Mouse (Mus musculus) intestine, embryonic 14.5 days (tissue): Measurements from ENCODE around the gene Mrnip. TPM values are rescaled to one million over a fixed set of nuclear protein-coding genes. Genes with fewer than 3 reads are reported as not detected.

Experiments used
- ATAC-seq: fragments of 200-750 bp; cut with Nextera tagmentation; replicated peaks from 2 replicates; pipeline ENCODE4 v1.8.0; 2017; ENCODE audit warnings: low read depth, moderate number of reproducible peaks, moderate TSS enrichment, moderate library complexity; ENCODE audit not compliant: low FRiP score, low TSS enrichment
- DNase-seq: peaks from one replicate; pipeline ENCODE4 v3.0.0-alpha.2; 2018; ENCODE audit warnings: low spot score
- H3K27ac ChIP-seq: fragments of 300-500 bp; sonication (generic); 2 replicates; pipeline ENCODE4 v1.5.1; 2014; ENCODE audit warnings: low read depth, mild to moderate bottlenecking, control low read depth
- H3K27me3 ChIP-seq: fragments of 300-500 bp; sonication (generic); replicated peaks from 2 replicates; pipeline ENCODE4 v1.6.1; 2014; ENCODE audit warnings: low read length, control low read depth; ENCODE audit not compliant: control insufficient read depth, insufficient read depth
- H3K36me3 ChIP-seq: fragments of 300-500 bp; sonication (generic); 2 replicates; pipeline ENCODE4 v1.6.1; 2014; ENCODE audit warnings: low read length, control low read depth; ENCODE audit not compliant: control insufficient read depth, insufficient read depth
- H3K4me1 ChIP-seq: fragments of 300-500 bp; sonication (generic); replicated peaks from 2 replicates; pipeline ENCODE4 v1.6.1; 2014; ENCODE audit warnings: low read length, control low read depth, mixed read lengths; ENCODE audit not compliant: control insufficient read depth, insufficient read depth
- H3K4me2 ChIP-seq: fragments of 300-500 bp; sonication (generic); 2 replicates; pipeline ENCODE4 v1.6.1; 2014; ENCODE audit warnings: low read length
- H3K4me3 ChIP-seq: fragments of 300-500 bp; sonication (generic); 2 replicates; pipeline ENCODE4 v1.5.1; 2014; ENCODE audit warnings: low read depth, low read length, control low read depth, mixed read lengths
- H3K9ac ChIP-seq: fragments of 300-500 bp; sonication (generic); 2 replicates; pipeline ENCODE4 v1.6.1; 2014; ENCODE audit warnings: mild to moderate bottlenecking, low read length
- H3K9me3 ChIP-seq: fragments of 300-500 bp; sonication (generic); 2 replicates; pipeline ENCODE4 v1.6.1; 2016; ENCODE audit warnings: low read length, control low read depth; ENCODE audit not compliant: control insufficient read depth
- WGBS: fragments of 180-500 bp; shearing (Covaris S2); extraction: QIAGEN DNeasy Blood & Tissue Kit; methylation state at CpG from one replicate; pipeline ENCODE4 v1.1.7; 2014; 5-methylcytosine and 5-hydroxymethylcytosine counted together
- polyA plus RNA-seq: library from polyadenylated mRNA; unstranded; fragments of >200 nt; fragmentation: Nextera tagmentation; extraction: Ambion mirVana; gene quantifications from 2 replicates; pipeline ENCODE4 v1.2.1, GENCODE M21; 2014

Mrnip gene
- polyA plus RNA-seq, 1 experiment from 2014 or later: 15.6 TPM

DNA sequence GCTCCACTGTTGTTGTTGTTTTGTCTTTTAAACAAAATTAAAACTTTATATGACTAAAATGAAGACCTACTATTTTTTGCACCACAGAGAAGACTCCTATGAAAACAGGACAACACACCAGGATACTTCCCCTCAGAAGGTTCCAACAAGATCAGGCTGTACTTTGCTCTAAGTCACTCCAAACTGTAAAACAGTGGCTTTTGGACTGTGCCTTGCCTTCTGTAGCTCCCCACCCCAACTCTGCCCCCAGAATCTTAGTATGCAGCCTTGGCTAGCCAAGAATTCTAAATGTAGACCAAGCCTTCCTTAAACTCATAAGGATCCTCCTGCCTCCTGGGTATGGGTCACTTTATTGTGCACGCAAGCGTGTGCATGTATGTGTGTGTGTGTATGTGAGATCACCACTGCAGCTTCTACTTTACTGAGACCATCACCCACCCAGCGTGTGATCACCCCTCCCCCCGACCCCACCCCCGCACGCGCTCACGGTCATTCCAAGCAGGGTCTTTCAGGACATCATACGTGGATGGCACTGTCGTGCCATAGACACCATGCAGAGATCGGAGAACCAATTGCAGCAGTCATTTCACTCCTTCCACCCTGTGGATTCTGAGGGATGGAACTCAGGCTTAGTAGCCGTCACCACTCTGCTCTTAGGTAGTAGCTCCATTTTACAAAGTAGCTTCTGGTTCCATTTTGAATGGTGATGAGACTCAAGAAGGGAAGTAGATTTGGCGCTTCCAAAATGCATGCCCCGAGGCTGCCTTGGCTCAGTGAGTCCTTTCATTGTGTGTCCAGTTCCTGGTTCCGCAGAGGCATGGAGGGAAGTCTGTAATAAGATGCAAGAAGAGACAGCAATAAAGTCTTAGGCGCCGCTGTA, 49.8 kb downstream of the Mrnip start:
- Histone ChIP-seq H3K27me3 (no peaks in the 10 kb centered on the region), H3K4me2 (peak overlapping the region; percentile 93), H3K36me3 (no peaks in the 10 kb centered on the region), H3K4me3 (peak overlapping the region; percentile 65), H3K9me3 (no peaks in the 10 kb centered on the region), H3K27ac (peak overlapping the region; percentile 77), H3K4me1 (peaks cover 23% of the 10 kb centered on the region), H3K9ac (peak overlapping the region; percentile 83)
- ATAC-seq (no peak), DNase-seq (no peak)
- WGBS: 7% methylated on average over 17 of the region's 17 CpGs

GRCm38 (mm10) chr11:50224671-50225530, 50.7 kb downstream of the Mrnip start:
- Histone ChIP-seq H3K27me3 (no peaks in the 10 kb centered on the region), H3K9me3 (no peaks in the 10 kb centered on the region), H3K4me3 (peak overlapping the region; percentile 65), H3K9ac (peak overlapping the region; percentile 83), H3K27ac (peak overlapping the region; percentile 77), H3K4me1 (peaks cover 23% of the 10 kb centered on the region), H3K36me3 (no peaks in the 10 kb centered on the region), H3K4me2 (peak overlapping the region; percentile 93)
- WGBS: under 1% methylated on average over 63 of the region's 70 CpGs
- peak; percentile 86 for ATAC-seq
- DNase-seq: peak; percentile 91

GRCm38 (mm10) chr11:50225611-50226378, 51.6 kb downstream of the Mrnip start:
- peak overlapping the region; percentile 65 for H3K4me3 ChIP-seq
- ATAC-seq (peak; percentile 20; the same call in 1 of the 2 replicates), DNase-seq (peak; percentile 83)
- H3K27ac ChIP-seq: peak overlapping the region; percentile 77; the same call in 1 of the 2 replicates
- WGBS: 3% methylated on average over 25 of the region's 34 CpGs
- H3K27me3 ChIP-seq: no peaks in the 10 kb centered on the region
- no peaks in the 10 kb centered on the region for H3K9me3 ChIP-seq
- H3K9ac ChIP-seq: peak overlapping the region; percentile 83
- H3K4me2 ChIP-seq: peak overlapping the region; percentile 93
- no peaks in the 10 kb centered on the region for H3K36me3 ChIP-seq
- peaks cover 23% of the 10 kb centered on the region for H3K4me1 ChIP-seq

- 30% methylated on average over 2 of the region's 2 CpGs for WGBS
- no peaks in the 10 kb centered on the region for H3K36me3 ChIP-seq
- H3K9ac ChIP-seq: peak overlapping the region; percentile 83; the same call in 1 of the 2 replicates
- no peak for ATAC-seq
- peaks cover 23% of the 10 kb centered on the region for H3K4me1 ChIP-seq
- H3K27me3 ChIP-seq: no peaks in the 10 kb centered on the region
- DNase-seq: no peak
- no peaks in the 10 kb centered on the region for H3K9me3 ChIP-seq
- H3K4me2 ChIP-seq: peak overlapping the region; percentile 93
- no peak overlapping the region for H3K27ac ChIP-seq
- peak overlapping the region; percentile 65 for H3K4me3 ChIP-seq
Observed at GRCm38 (mm10) chr11:50226406-50226805, 52.2 kb downstream of the Mrnip start.

GRCm38 (mm10) chr11:50227226-50227625, 53.0 kb downstream of the Mrnip start:
- WGBS: 68% methylated on average over 3 of the region's 3 CpGs
- Histone ChIP-seq H3K4me3 (no peak overlapping the region), H3K4me1 (peaks cover 23% of the 10 kb centered on the region), H3K36me3 (peaks cover 6% of the 10 kb centered on the region; the same call in 1 of the 2 replicates), H3K27ac (no peak overlapping the region), H3K27me3 (no peaks in the 10 kb centered on the region), H3K9me3 (no peaks in the 10 kb centered on the region), H3K4me2 (peak overlapping the region; percentile 93), H3K9ac (no peak overlapping the region)
- no peak for DNase-seq
- ATAC-seq: no peak

DNA sequence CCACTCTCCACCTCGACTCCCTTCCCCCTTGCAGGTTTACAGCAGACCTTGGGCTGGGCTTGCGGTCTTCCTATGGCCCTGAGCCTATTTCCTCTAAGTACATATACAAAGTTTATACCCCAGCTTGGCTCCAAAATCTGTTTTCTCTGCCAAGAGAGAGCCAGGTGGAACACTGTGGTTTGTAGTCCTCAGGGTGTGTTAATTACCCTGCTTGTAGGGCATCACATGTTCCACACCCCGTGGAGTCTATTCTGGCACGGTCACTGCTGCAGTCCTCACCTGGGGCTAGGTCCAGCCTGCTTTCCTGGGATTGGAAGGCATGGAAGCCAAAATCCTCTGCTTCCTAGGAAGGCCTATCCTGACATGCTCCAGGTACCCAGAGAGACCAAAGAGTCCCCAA, 53.5 kb downstream of the Mrnip start:
- H3K4me1 ChIP-seq: peaks cover 23% of the 10 kb centered on the region
- H3K4me3 ChIP-seq: no peak overlapping the region
- H3K36me3 ChIP-seq: peaks cover 11% of the 10 kb centered on the region
- no peak overlapping the region for H3K4me2 ChIP-seq
- H3K9me3 ChIP-seq: no peaks in the 10 kb centered on the region
- H3K27ac ChIP-seq: no peak overlapping the region
- WGBS: 90% methylated on average over 4 of the region's 4 CpGs
- H3K9ac ChIP-seq: no peak overlapping the region
- DNase-seq (no peak), ATAC-seq (no peak)
- no peaks in the 10 kb centered on the region for H3K27me3 ChIP-seq

DNA sequence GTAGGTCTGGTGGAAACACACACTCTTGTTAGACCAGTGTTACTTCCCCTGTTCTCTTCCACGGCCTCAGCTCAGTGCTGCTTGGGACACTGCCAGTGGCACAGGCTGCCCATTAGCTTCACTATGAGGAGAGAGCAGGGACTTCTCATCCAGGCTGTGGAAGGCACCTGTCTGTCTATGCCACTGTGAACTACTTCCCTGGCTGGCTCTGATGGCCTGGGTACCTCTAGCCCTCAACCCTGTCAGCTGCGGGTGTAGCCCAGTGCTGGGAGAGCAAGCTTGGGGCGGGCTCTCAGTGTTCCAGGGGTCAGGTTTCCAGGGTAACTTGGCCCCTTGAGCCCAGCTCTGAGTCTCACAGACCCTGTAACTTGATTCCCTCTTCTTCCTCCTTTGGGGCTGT, 54.5 kb downstream of the Mrnip start:
- Histone ChIP-seq H3K9me3 (no peaks in the 10 kb centered on the region), H3K36me3 (peaks cover 22% of the 10 kb centered on the region), H3K4me3 (no peak overlapping the region), H3K4me1 (peaks cover 22% of the 10 kb centered on the region), H3K9ac (no peak overlapping the region), H3K4me2 (no peak overlapping the region), H3K27me3 (no peaks in the 10 kb centered on the region), H3K27ac (no peak overlapping the region)
- DNase-seq: no peak
- 43% methylated on average over 3 of the region's 3 CpGs for WGBS
- no peak for ATAC-seq
